ENCODE assay signal across 9 mouse cellular contexts in genomic region chr4:129134799-129135585, GRCm38 (mm10). TPM values are rescaled to one million over a fixed set of nuclear protein-coding genes. Genes with fewer than 3 reads are reported as not detected.
DNase-seq lines count a peak whose midpoint lies in the region; ATAC-seq lines count a peak whose summit lies in the region.
"Had no signal": no experiment of that assay in that cellular context is flagged by ENCODE, and none has a peak within 500 bp of the region (broad histone marks: within the 10 kb centered on the region; RNA-seq: fewer than 3 reads in every experiment).

No protein-coding gene starts in this region.

- no peaks in the 10 kb centered on the region for H3K9me3 ChIP-seq in forebrain, embryonic 11.5 days (ENCODE audit: control insufficient read depth, low read length)
- no peaks in the 10 kb centered on the region for H3K9me3 ChIP-seq in limb, embryonic 10.5 days (replicated peaks)
- no peaks in the 10 kb centered on the region for H3K9me3 ChIP-seq in midbrain, embryonic 10.5 days (replicated peaks)

- ATAC-seq in forebrain, embryonic 11.5 days (replicated peaks; ENCODE audit: low FRiP score), result 0 out of 2 replicates have a peak, but pooled peaks have one; percentile 43

- 9% methylated on average over 15 of the region's 15 CpGs for WGBS in forebrain, embryonic 11.5 days
- WGBS in limb, embryonic 10.5 days, result 9% methylated on average over 15 of the region's 15 CpGs
- WGBS in midbrain, embryonic 10.5 days, result 9% methylated on average over 15 of the region's 15 CpGs

- DNase-seq in layer of hippocampus, adult 11-12 months (ENCODE audit: low spot score), result peak; percentile 75
- DNase-seq in layer of hippocampus, postnatal 36 days, result no peak
- DNase-seq in c-Kit-positive CD71-positive TER-119-negative erythroid progenitor cells, embryonic 14.5 days (ENCODE audit: low read depth), result peak; percentile 57
- DNase-seq in forebrain, embryonic 11.5 days (ENCODE audit: low spot score), result peak; percentile 94
- DNase-seq in heart, postnatal 36 days, result peak; percentile 74 to 86
- DNase-seq in limb, embryonic 10.5 days (ENCODE audit: low spot score), result peak; percentile 94
- DNase-seq in midbrain, embryonic 10.5 days (ENCODE audit: low spot score), result peak; percentile 89
- peak; percentile 39 to 48 for DNase-seq in spleen, postnatal 36 days (ENCODE audit: low spot score in 2 of 2)

- H3K4me1 ChIP-seq in forebrain, embryonic 11.5 days (replicated peaks; ENCODE audit: control insufficient read depth, insufficient read depth, low read length), result peaks cover 4% of the 10 kb centered on the region; the same call in 1 of the 2 replicates
- peaks cover 43% of the 10 kb centered on the region for H3K4me1 ChIP-seq in limb, embryonic 10.5 days
- H3K4me1 ChIP-seq in midbrain, embryonic 10.5 days, result peaks cover 44% of the 10 kb centered on the region

- H3K27ac ChIP-seq in forebrain, embryonic 11.5 days (ENCODE audit: low read depth, low read length), result no peak overlapping the region
- H3K27ac ChIP-seq in limb, embryonic 10.5 days, result peak overlapping the region; percentile 70
- H3K27ac ChIP-seq in midbrain, embryonic 10.5 days (replicated peaks), result 0 out of 2 replicates have a peak overlapping the region, but pooled peaks have one; percentile 69

- H3K36me3 ChIP-seq in forebrain, embryonic 11.5 days (ENCODE audit: control insufficient read depth, insufficient read depth, low read length), result no peaks in the 10 kb centered on the region
- H3K36me3 ChIP-seq in limb, embryonic 10.5 days, result no peaks in the 10 kb centered on the region
- no peaks in the 10 kb centered on the region for H3K36me3 ChIP-seq in midbrain, embryonic 10.5 days

- peaks cover 25% of the 10 kb centered on the region for H3K27me3 ChIP-seq in forebrain, embryonic 11.5 days (ENCODE audit: control insufficient read depth, insufficient read depth, low read length)
- H3K27me3 ChIP-seq in limb, embryonic 10.5 days (ENCODE audit: low read depth, poor library complexity, severe bottlenecking), result peaks cover 54% of the 10 kb centered on the region
- peaks cover 88% of the 10 kb centered on the region for H3K27me3 ChIP-seq in midbrain, embryonic 10.5 days (ENCODE audit: low read depth, poor library complexity, severe bottlenecking)

- H3K4me2 ChIP-seq in forebrain, embryonic 11.5 days (ENCODE audit: low read depth, low read length, severe bottlenecking), result no peak overlapping the region

- H3K4me3 ChIP-seq in forebrain, embryonic 11.5 days (ENCODE audit: low read depth, low read length), result no peak overlapping the region
- H3K4me3 ChIP-seq in limb, embryonic 10.5 days, result peak overlapping the region; percentile 24
- H3K4me3 ChIP-seq in midbrain, embryonic 10.5 days, result peak overlapping the region; percentile 30

- no peak overlapping the region for H3K9ac ChIP-seq in forebrain, embryonic 11.5 days (ENCODE audit: low read length)

- intact Hi-C loops in heart, postnatal 36 days (cut with DNase I), result loop anchor here (2.0 to 10.0 kb wide), 3 partner anchors 46 to 320 kb away; no protein-coding TSS in a partner anchor

RNA-seq across cellular contexts. Expression of gene Fndc5, which starts 1.8 kb away (rescaled TPM):
- 10 to 100 TPM; 76.2 to 78.0 TPM for total RNA-seq in layer of hippocampus, postnatal 36 days (2021)
- 0.63 and 1.4 TPM in 2 replicates for polyA plus RNA-seq in forebrain, embryonic 11.5 days (2014; fragmentation: Nextera tagmentation; extraction: Ambion mirVana)
- total RNA-seq in heart, postnatal 36 days (2021), result 100 to 1,000 TPM; 324 to 341 TPM
- polyA plus RNA-seq in limb, embryonic 10.5 days (2016; fragmentation: Nextera tagmentation; extraction: Ambion mirVana), result 2.0 and 2.6 TPM in 2 replicates
- polyA plus RNA-seq in midbrain, embryonic 10.5 days (2016; fragmentation: Nextera tagmentation; extraction: Ambion mirVana), result 0.50 and 0.78 TPM in 2 replicates
- total RNA-seq: neutrophil, adult 5-6 weeks had no signal

RNA-seq across cellular contexts. Expression of gene Hpca, which starts 13.2 kb away (rescaled TPM):
- 1,000 to 10,000 TPM; 2,384 to 2,720 TPM for total RNA-seq in layer of hippocampus, postnatal 36 days (2021)
- 0.87 and 1.2 TPM in 2 replicates for polyA plus RNA-seq in forebrain, embryonic 11.5 days (2014; fragmentation: Nextera tagmentation; extraction: Ambion mirVana)
- not detected for total RNA-seq in heart, postnatal 36 days (2021)
- 0.30 and 0.69 TPM in 2 replicates for polyA plus RNA-seq in limb, embryonic 10.5 days (2016; fragmentation: Nextera tagmentation; extraction: Ambion mirVana)
- 1.4 and 2.4 TPM in 2 replicates for polyA plus RNA-seq in midbrain, embryonic 10.5 days (2016; fragmentation: Nextera tagmentation; extraction: Ambion mirVana)
- total RNA-seq: neutrophil, adult 5-6 weeks had no signal

RNA-seq across cellular contexts. Expression of gene Tmem54, which starts 29.6 kb away (rescaled TPM):
- total RNA-seq in layer of hippocampus, postnatal 36 days (2021), result not detected
- polyA plus RNA-seq in forebrain, embryonic 11.5 days (2014; fragmentation: Nextera tagmentation; extraction: Ambion mirVana), result 1.5 and 2.0 TPM in 2 replicates
- not detected for total RNA-seq in heart, postnatal 36 days (2021)
- polyA plus RNA-seq in limb, embryonic 10.5 days (2016; fragmentation: Nextera tagmentation; extraction: Ambion mirVana), result 6.8 and 7.3 TPM in 2 replicates
- 1.0 and 2.1 TPM in 2 replicates for polyA plus RNA-seq in midbrain, embryonic 10.5 days (2016; fragmentation: Nextera tagmentation; extraction: Ambion mirVana)
- total RNA-seq: neutrophil, adult 5-6 weeks had no signal

RNA-seq across cellular contexts. Expression of gene S100pbp, which starts 54.5 kb away (rescaled TPM):
- total RNA-seq in layer of hippocampus, postnatal 36 days (2021), result 10 to 100 TPM; 31.8 to 34.8 TPM
- 25.4 and 30.7 TPM in 2 replicates for polyA plus RNA-seq in forebrain, embryonic 11.5 days (2014; fragmentation: Nextera tagmentation; extraction: Ambion mirVana)
- total RNA-seq in heart, postnatal 36 days (2021), result 10 to 100 TPM; 11.3 to 15.7 TPM
- 29.7 and 34.5 TPM in 2 replicates for polyA plus RNA-seq in limb, embryonic 10.5 days (2016; fragmentation: Nextera tagmentation; extraction: Ambion mirVana)
- polyA plus RNA-seq in midbrain, embryonic 10.5 days (2016; fragmentation: Nextera tagmentation; extraction: Ambion mirVana), result 28.2 and 28.8 TPM in 2 replicates

RNA-seq across cellular contexts. Expression of gene Yars, which starts 54.6 kb away (rescaled TPM):
- total RNA-seq in layer of hippocampus, postnatal 36 days (2021), result 10 to 100 TPM; 84.4 to 95.9 TPM
- polyA plus RNA-seq in forebrain, embryonic 11.5 days (2014; fragmentation: Nextera tagmentation; extraction: Ambion mirVana), result 113 and 118 TPM in 2 replicates
- 10 to 100 TPM; 26.3 to 31.0 TPM for total RNA-seq in heart, postnatal 36 days (2021)
- polyA plus RNA-seq in limb, embryonic 10.5 days (2016; fragmentation: Nextera tagmentation; extraction: Ambion mirVana), result 98.9 and 103 TPM in 2 replicates
- polyA plus RNA-seq in midbrain, embryonic 10.5 days (2016; fragmentation: Nextera tagmentation; extraction: Ambion mirVana), result 107 and 111 TPM in 2 replicates

Comparison
In these comparisons a context has a peak if more than half of its experiments do, and no peak if none do; other contexts are left out.
1. DNase-seq: peak in layer of hippocampus, adult 11-12 months (single experiment), c-Kit-positive CD71-positive TER-119-negative erythroid progenitor cells, embryonic 14.5 days (single experiment), forebrain, embryonic 11.5 days (single experiment), heart, postnatal 36 days (2 of 2), limb, embryonic 10.5 days (single experiment), midbrain, embryonic 10.5 days (single experiment) and spleen, postnatal 36 days (2 of 2); none in layer of hippocampus, postnatal 36 days (0 of 2).